Mouse (Mus musculus) MEL (cell line): ENCODE results near the gene Lrrc14b. TPM values are rescaled to one million over a fixed set of nuclear protein-coding genes. Genes with fewer than 3 reads are reported as not detected.

Experiments used
- DNase-seq: peaks from one replicate; pipeline ENCODE4 v3.0.0; 2011; ENCODE audit warnings: low read depth, low spot score
- H3K27ac ChIP-seq: 2 replicates; pipeline ENCODE4 v1.5.1; 2012; ENCODE audit warnings: low read depth, mild to moderate bottlenecking, control low read depth, low read length, moderate library complexity; ENCODE audit not compliant: control insufficient read depth
- H3K27me3 ChIP-seq, 2 experiments: fragments of 150-350 bp in 1 of 2; sonication (generic) in 1 of 2; 2 replicates each; pipeline ENCODE4 v1.6.1; 2012; ENCODE audit warnings: low read length in 2 of 2, mild to moderate bottlenecking in 2 of 2, improper control_type of control experiment in 1 of 2, moderate library complexity in 1 of 2; ENCODE audit not compliant: insufficient read depth in 2 of 2, control insufficient read depth in 1 of 2
- H3K36me3 ChIP-seq, 2 experiments: 2 replicates each; pipeline ENCODE4 v1.6.1; 2012 to 2014; ENCODE audit warnings: low read length in 2 of 2, improper control_type of control experiment in 1 of 2, inconsistent platforms in 1 of 2, mild to moderate bottlenecking in 1 of 2; ENCODE audit not compliant: insufficient read depth in 2 of 2, control insufficient read depth in 1 of 2
- H3K4me1 ChIP-seq, 2 experiments: fragments of 150-350 bp in 1 of 2; sonication (generic) in 1 of 2; 2 replicates each; pipeline ENCODE4 v1.6.1; 2012; ENCODE audit warnings: low read length in 2 of 2, improper control_type of control experiment in 1 of 2, mild to moderate bottlenecking in 1 of 2; ENCODE audit not compliant: insufficient read depth in 2 of 2, control insufficient read depth in 1 of 2
- H3K4me3 ChIP-seq, 2 experiments: fragments of 150-350 bp in 1 of 2; sonication (generic) in 1 of 2; 2 replicates each; pipeline ENCODE4 v1.5.1; 2012; ENCODE audit warnings: low read depth in 2 of 2, low read length in 2 of 2, mild to moderate bottlenecking in 2 of 2, moderate library complexity in 2 of 2, control low read depth in 1 of 2, improper control_type of control experiment in 1 of 2; ENCODE audit not compliant: control insufficient read depth in 1 of 2, insufficient read depth in 1 of 2
- H3K79me2 ChIP-seq: 2 replicates; pipeline ENCODE4 v1.6.1; 2012; ENCODE audit warnings: mild to moderate bottlenecking, low read length, moderate library complexity; ENCODE audit not compliant: control insufficient read depth, poor library complexity, insufficient read depth
- H3K9ac ChIP-seq: 2 replicates; pipeline ENCODE4 v1.6.1; 2012; ENCODE audit warnings: low read depth, mild to moderate bottlenecking, control low read depth, low read length, moderate library complexity; ENCODE audit not compliant: control insufficient read depth, poor library complexity, severe bottlenecking
- H3K9me3 ChIP-seq: fragments of 150-350 bp; sonication (generic); replicated peaks from 2 replicates; pipeline ENCODE4 v1.6.1; 2012; ENCODE audit warnings: mild to moderate bottlenecking, low read length, improper control_type of control experiment, moderate library complexity; ENCODE audit not compliant: insufficient read depth
- BHLHE40 ChIP-seq: IDR thresholded peaks from 2 replicates; pipeline ENCODE4 v1.6.1; 2012; ENCODE audit warnings: low read depth, mild to moderate bottlenecking, inconsistent platforms, low read length, improper control_type of control experiment, borderline replicate concordance
- CHD1 ChIP-seq: IDR thresholded peaks from 2 replicates; pipeline ENCODE4 v1.6.1; 2012; ENCODE audit warnings: low read depth, mild to moderate bottlenecking, inconsistent platforms, low read length, improper control_type of control experiment
- CTCF ChIP-seq, 3 experiments: IDR thresholded peaks in 2 of 3; conservative IDR thresholded peaks in 1 of 3; 2 replicates each; pipeline ENCODE4 v1.5.1; 2011 to 2012; ENCODE audit warnings: low read length in 3 of 3, low read depth in 2 of 3, mild to moderate bottlenecking in 2 of 3, improper control_type of control experiment in 1 of 3, inconsistent platforms in 1 of 3, mixed read lengths in 1 of 3, moderate library complexity in 1 of 3; ENCODE audit not compliant: control insufficient read depth in 1 of 3, insufficient read depth in 1 of 3, poor library complexity in 1 of 3, severe bottlenecking in 1 of 3
- E2F4 ChIP-seq: IDR thresholded peaks from 2 replicates; pipeline ENCODE4 v1.6.1; 2011; ENCODE audit warnings: low read depth, low read length, improper control_type of control experiment, borderline replicate concordance
- ELF1 ChIP-seq: IDR thresholded peaks from 2 replicates; pipeline ENCODE4 v1.6.1; 2014; ENCODE audit warnings: low read depth, mild to moderate bottlenecking, inconsistent platforms, low read length, improper control_type of control experiment, moderate library complexity
- ETS1 ChIP-seq: IDR thresholded peaks from 2 replicates; pipeline ENCODE4 v1.6.1; 2012; ENCODE audit warnings: low read depth, mild to moderate bottlenecking, inconsistent platforms, low read length, improper control_type of control experiment, moderate library complexity
- GABPA ChIP-seq: IDR thresholded peaks from 2 replicates; pipeline ENCODE4 v1.6.1; 2012; ENCODE audit warnings: low read depth, mild to moderate bottlenecking, inconsistent platforms, low read length, improper control_type of control experiment, moderate library complexity
- HCFC1 ChIP-seq: IDR thresholded peaks from 2 replicates; pipeline ENCODE4 v1.6.1; 2012; ENCODE audit warnings: low read depth, mild to moderate bottlenecking, inconsistent platforms, low read length, improper control_type of control experiment, moderate library complexity
- MAX ChIP-seq: IDR thresholded peaks from 2 replicates; pipeline ENCODE4 v1.6.1; 2011; ENCODE audit warnings: low read length, improper control_type of control experiment
- MXI1 ChIP-seq: IDR thresholded peaks from 2 replicates; pipeline ENCODE4 v1.6.1; 2011; ENCODE audit warnings: mild to moderate bottlenecking, low read depth, low read length, improper control_type of control experiment
- MYC ChIP-seq: IDR thresholded peaks from 2 replicates; pipeline ENCODE4 v1.6.1; 2011; ENCODE audit warnings: low read depth, mild to moderate bottlenecking, low read length, improper control_type of control experiment, moderate library complexity
- NELFE ChIP-seq: IDR thresholded peaks from 2 replicates; pipeline ENCODE4 v1.6.1; 2011; ENCODE audit warnings: low read depth, low read length, improper control_type of control experiment
- POLR2A ChIP-seq, 2 experiments: IDR thresholded peaks; 2 replicates each; pipeline ENCODE4 v1.6.1; 2011 to 2012; ENCODE audit warnings: low read length in 2 of 2, mild to moderate bottlenecking in 2 of 2, control low read depth in 1 of 2, improper control_type of control experiment in 1 of 2, low read depth in 1 of 2, moderate library complexity in 1 of 2; ENCODE audit not compliant: control insufficient read depth in 1 of 2, insufficient read depth in 1 of 2, poor library complexity in 1 of 2
- POLR2AphosphoS2 ChIP-seq: IDR thresholded peaks from 2 replicates; pipeline ENCODE4 v1.6.1; 2011; ENCODE audit warnings: low read length, improper control_type of control experiment
- POLR2AphosphoS5 ChIP-seq: IDR thresholded peaks from 2 replicates; pipeline ENCODE4 v1.6.1; 2012; ENCODE audit warnings: low read depth, borderline replicate concordance, mild to moderate bottlenecking, inconsistent platforms, low read length, moderate library complexity, mixed read lengths
- RAD21 ChIP-seq: IDR thresholded peaks from 2 replicates; pipeline ENCODE4 v1.6.1; 2011; ENCODE audit warnings: mild to moderate bottlenecking, low read depth, low read length, improper control_type of control experiment
- SIN3A ChIP-seq: IDR thresholded peaks from 2 replicates; pipeline ENCODE4 v1.6.1; 2012; ENCODE audit warnings: low read length, improper control_type of control experiment, inconsistent platforms
- SMC3 ChIP-seq: IDR thresholded peaks from 2 replicates; pipeline ENCODE4 v1.6.1; 2011; ENCODE audit warnings: low read depth, low read length, improper control_type of control experiment
- TBP ChIP-seq: IDR thresholded peaks from 2 replicates; pipeline ENCODE4 v1.8.0; 2011; ENCODE audit warnings: low read depth, low read length, improper control_type of control experiment
- TCF12 ChIP-seq: IDR thresholded peaks from 2 replicates; pipeline ENCODE4 v1.6.1; 2014; ENCODE audit warnings: low read depth, mild to moderate bottlenecking, inconsistent platforms, low read length, improper control_type of control experiment, moderate library complexity
- UBTF ChIP-seq: IDR thresholded peaks from 2 replicates; pipeline ENCODE4 v1.6.1; 2012; ENCODE audit warnings: low read depth, mild to moderate bottlenecking, inconsistent platforms, low read length, improper control_type of control experiment, moderate library complexity, borderline replicate concordance; ENCODE audit not compliant: insufficient read depth
- USF1 ChIP-seq: IDR thresholded peaks from 2 replicates; pipeline ENCODE4 v1.6.1; 2014; ENCODE audit warnings: low read depth, mild to moderate bottlenecking, inconsistent platforms, low read length, improper control_type of control experiment, moderate library complexity
- ZC3H11A ChIP-seq: IDR thresholded peaks from 2 replicates; pipeline ENCODE4 v1.6.1; 2012; ENCODE audit warnings: low read depth, mild to moderate bottlenecking, inconsistent platforms, low read length, improper control_type of control experiment
- ZKSCAN1 ChIP-seq: IDR thresholded peaks from 2 replicates; pipeline ENCODE4 v1.6.1; 2012; ENCODE audit warnings: low read depth, mild to moderate bottlenecking, inconsistent platforms, low read length, improper control_type of control experiment, moderate library complexity
- ZMIZ1 ChIP-seq: IDR thresholded peaks from 2 replicates; pipeline ENCODE4 v1.6.1; 2012; ENCODE audit warnings: low read depth, mild to moderate bottlenecking, inconsistent platforms, low read length, improper control_type of control experiment, moderate library complexity
- polyA plus RNA-seq, 2 experiments: library from polyadenylated mRNA; stranded (reverse) in 1 of 2; unstranded in 1 of 2; fragments of >175 nt in 1 of 2; fragments of >200 nt in 1 of 2; gene quantifications; 2 replicates each; pipeline versions ENCODE4 v1.2.1 to v1.2.4; 2012; ENCODE audit warnings: low replicate concordance in 2 of 2, low read depth in 1 of 2; ENCODE audit not compliant: insufficient read length in 2 of 2, insufficient read depth in 1 of 2, missing spikeins in 1 of 2
- total RNA-seq: library from RNA; depleted of rRNA; stranded (reverse); fragments of 300-350 nt; gene quantifications from 2 replicates; pipeline ENCODE4 v1.2.3, GENCODE M21; 2012

Lrrc14b gene
- total and polyA plus RNA-seq, 3 experiments, result 0.08 TPM; not detected in 2

GRCm38 (mm10) chr13:74341036-74341435 lies 22.8 kb downstream of the Lrrc14b start:
- H3K36me3 ChIP-seq, result peaks cover 0 to 45% of the 10 kb centered on the region in 2 experiments; a peak in 3 of 4 replicates
- no peak overlapping the region for H3K27ac ChIP-seq
- DNase-seq, result peak; percentile 72
- H3K4me1 ChIP-seq, result no peaks in the 10 kb centered on the region
- H3K9ac ChIP-seq, result no peak overlapping the region
- no peaks in the 10 kb centered on the region for H3K27me3 ChIP-seq
- H3K4me3 ChIP-seq, result no peak overlapping the region
- H3K9me3 ChIP-seq, result no peaks in the 10 kb centered on the region
- TF ChIP-seq RAD21, result peak; percentile 67
- no peak for TF ChIP-seq UBTF
- TF ChIP-seq CTCF (IDR thresholded peaks at IDR 0.05 in 2 of 3, conservative IDR thresholded peaks at IDR 0.05 in 1 of 3; ENCODE audit: control insufficient read depth in 1 of 3, insufficient read depth in 1 of 3, low read depth in 2 of 3, low read length in 3 of 3, poor library complexity in 1 of 3, severe bottlenecking in 1 of 3), result peak; percentile 52 to 80 (median 76)
- TF ChIP-seq SMC3, result peak; percentile 65
- TF ChIP-seq ZC3H11A, result peak; percentile 26; the same call in 1 of the 2 replicates
- 0 out of 2 replicates have a peak, but pooled peaks cover 2% of the 10 kb centered on the region for H3K79me2 ChIP-seq

- peaks cover 0 to 34% of the 10 kb centered on the region in 2 experiments; a peak in 2 of 4 replicates for H3K36me3 ChIP-seq
- H3K4me1 ChIP-seq, result no peaks in the 10 kb centered on the region
- DNase-seq, result no peak
- H3K4me3 ChIP-seq, result no peak overlapping the region
- no peaks in the 10 kb centered on the region for H3K9me3 ChIP-seq
- no peak overlapping the region for H3K27ac ChIP-seq
- TF ChIP-seq BHLHE40 (no peak), POLR2A (IDR thresholded peaks at IDR 0.05; ENCODE audit: control insufficient read depth in 1 of 2, insufficient read depth in 1 of 2, low read depth in 1 of 2, low read length in 2 of 2, poor library complexity in 1 of 2) (no peak), POLR2AphosphoS5 (no peak), MXI1 (no peak), CHD1 (no peak)
- H3K27me3 ChIP-seq, result no peaks in the 10 kb centered on the region
- no peaks in the 10 kb centered on the region for H3K79me2 ChIP-seq
- H3K9ac ChIP-seq, result no peak overlapping the region
Measured at GRCm38 (mm10) chr13:74329321-74329720, 34.5 kb downstream of the Lrrc14b start.

- peak within 1 kb of the TSS; percentile 79 for H3K27ac ChIP-seq
- peaks cover 20% of the 10 kb centered on the region for H3K79me2 ChIP-seq
- no peaks in the 10 kb centered on the region for H3K9me3 ChIP-seq
- peaks cover 8 to 12% of the 10 kb centered on the region in 2 experiments for H3K4me1 ChIP-seq
- DNase-seq, result peak; percentile 99
- peak within 1 kb of the TSS; percentile 91 for H3K9ac ChIP-seq
- TF ChIP-seq ZKSCAN1 (no peak), SIN3A (peak; percentile 96), MYC (peak; percentile 68), HCFC1 (peak; percentile 86), ETS1 (0 out of 2 replicates have a peak, but pooled peaks have one; percentile 23), ELF1 (peak; percentile 88), NELFE (peak; percentile 79), ZMIZ1 (peak; percentile 81), MAX (peak; percentile 51; the same call in 1 of the 2 replicates), E2F4 (no peak), MXI1 (peak; percentile 91; the same call in 1 of the 2 replicates), TCF12 (0 out of 2 replicates have a peak, but pooled peaks have one; percentile 12), USF1 (0 out of 2 replicates have a peak, but pooled peaks have one; percentile 35), GABPA (no peak), POLR2A (IDR thresholded peaks at IDR 0.05; ENCODE audit: control insufficient read depth in 1 of 2, insufficient read depth in 1 of 2, low read depth in 1 of 2, low read length in 2 of 2, poor library complexity in 1 of 2) (peak; percentile 59 to 86; a peak in 3 of 4 replicates), POLR2AphosphoS2 (peak; percentile 67; the same call in 1 of the 2 replicates), TBP (peak; percentile 49), RAD21 (no peak)
- H3K36me3 ChIP-seq, result peaks cover 6 to 24% of the 10 kb centered on the region in 2 experiments
- H3K4me3 ChIP-seq, result peak within 1 kb of the TSS; percentile 78 to 94
- no peaks in the 10 kb centered on the region for H3K27me3 ChIP-seq
Measured at GRCm38 (mm10) chr13:74317170-74317849, 46.5 kb downstream of the Lrrc14b start, which contains the start of gene Pdcd6. Pdcd6 (minus strand) TSS chr13:74317580.
